Mouse (Mus musculus) layer of hippocampus, postnatal 25 days (tissue): ENCODE results near the gene 4930519P11Rik. TPM values are rescaled to one million over a fixed set of nuclear protein-coding genes. Genes with fewer than 3 reads are reported as not detected.

ENCODE experiments used
- DNase-seq, 2 experiments: peaks; one replicate each; pipeline ENCODE4 v3.0.0; 2022; ENCODE audit warnings: mixed read lengths in 2 of 2, low spot score in 1 of 2; ENCODE audit errors: extremely low spot score in 1 of 2
- total RNA-seq, 2 experiments: library from RNA; stranded (reverse); gene quantifications; 2 replicates each; pipeline ENCODE4 v1.2.3; 2021

4930519P11Rik gene
- total RNA-seq, 2 experiments from 2014 or later, result not detected

GRCm38 (mm10) chr2:154586405-154586804 is 26.8 kb downstream of the 4930519P11Rik start:
- peak in 1 of 2 experiments; percentile 54 for DNase-seq

DNA sequence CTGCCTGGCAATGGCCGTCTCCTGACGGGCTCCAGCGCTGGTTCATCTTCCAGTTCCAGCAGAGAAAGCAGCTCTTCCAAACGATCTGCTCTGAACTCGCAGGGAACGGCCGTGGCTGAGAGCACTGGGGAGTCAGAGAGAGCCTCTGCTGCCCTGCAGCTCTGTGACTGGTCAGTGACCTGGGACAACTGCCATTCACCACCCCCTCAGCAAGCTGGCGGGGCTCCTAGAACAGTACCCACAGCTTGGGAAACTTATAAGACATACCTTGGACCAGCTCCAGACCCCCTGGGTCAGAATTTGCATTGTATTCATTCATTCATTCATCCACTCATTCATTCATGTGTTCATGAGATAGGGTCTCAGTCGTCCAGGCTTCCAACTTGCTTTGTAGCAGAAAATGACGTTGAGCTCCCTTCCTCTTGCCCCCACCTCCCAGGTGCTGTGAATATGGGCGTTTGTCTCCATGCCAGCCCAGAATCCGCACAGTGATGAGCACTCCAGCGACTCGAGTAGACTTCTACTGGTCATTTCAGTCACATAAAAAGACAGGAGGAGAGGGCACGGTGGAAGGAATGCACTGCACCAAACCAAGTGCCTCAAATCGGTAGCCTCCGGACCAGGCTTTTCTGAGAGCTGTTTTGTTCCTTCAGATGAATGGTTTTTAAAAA is 28.2 kb downstream of the 4930519P11Rik start:
- no peak for DNase-seq

DNA sequence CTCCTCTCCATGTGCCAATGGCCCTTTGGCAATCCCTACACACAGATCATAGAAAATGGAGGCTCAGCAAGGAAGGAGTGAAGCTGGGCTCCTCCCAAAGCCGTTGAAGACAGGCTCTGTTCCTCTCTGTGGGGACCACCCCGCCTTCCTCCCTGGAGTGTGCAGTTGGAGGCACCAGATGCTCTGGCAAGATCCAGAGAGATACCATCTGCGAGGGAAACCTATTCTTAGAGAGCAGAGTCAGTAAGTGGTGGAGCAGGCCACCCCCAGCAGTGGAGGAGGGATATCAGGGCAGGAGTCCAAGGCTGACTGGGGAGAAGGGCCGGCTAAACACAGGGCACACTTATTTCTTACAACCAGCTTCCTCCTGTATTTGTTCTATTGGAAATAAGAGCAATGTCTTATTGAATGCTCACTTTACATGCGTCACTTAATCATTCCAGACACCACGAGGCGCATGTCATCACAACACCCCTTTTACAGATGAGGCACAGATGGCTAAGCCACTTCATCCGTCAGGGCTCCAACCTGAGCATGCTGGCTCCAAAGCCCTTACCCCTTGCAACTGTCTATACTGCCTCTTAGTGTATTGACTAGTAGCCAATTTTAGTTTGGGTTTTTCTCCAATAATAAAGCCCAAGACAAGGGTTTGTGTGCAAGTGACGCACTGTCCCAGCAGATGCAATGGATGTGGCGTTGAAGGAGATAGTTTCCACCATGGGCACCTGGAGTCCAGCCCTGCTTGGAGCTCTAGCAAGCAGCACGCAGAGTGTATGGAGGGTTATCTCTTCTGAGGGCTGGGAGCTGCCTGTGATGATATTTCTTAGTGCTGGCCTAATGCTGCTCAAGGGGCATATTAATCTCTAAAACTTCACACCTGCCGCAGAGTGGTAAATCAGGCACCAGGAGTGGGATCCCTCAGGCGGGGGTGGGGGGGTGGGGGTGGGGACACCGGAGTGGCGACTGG is 29.0 kb downstream of the 4930519P11Rik start:
- DNase-seq, result peak; percentile 66 to 78

DNA sequence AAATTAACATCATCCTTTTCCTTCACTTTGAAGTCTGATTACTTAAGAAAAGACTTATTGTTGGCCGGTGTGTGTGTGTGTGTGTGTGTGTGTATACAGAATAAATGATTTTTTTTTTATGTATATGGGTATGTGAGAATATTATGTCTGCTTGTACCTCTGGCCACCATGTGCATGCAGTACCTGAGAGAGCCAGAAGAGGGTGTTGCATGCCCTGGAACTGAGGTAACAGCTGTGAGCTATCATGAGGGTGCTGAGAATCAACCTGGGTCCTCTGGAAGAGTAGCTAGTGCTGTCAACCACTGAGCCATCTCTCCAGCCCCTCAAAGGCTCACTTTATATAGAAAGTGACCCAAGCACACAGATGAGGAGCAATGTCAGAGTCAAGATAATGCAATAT is 31.8 kb downstream of the 4930519P11Rik start:
- no peak for DNase-seq

GRCm38 (mm10) chr2:154580586-154580985 is 32.7 kb downstream of the 4930519P11Rik start:
- DNase-seq, result no peak

DNA sequence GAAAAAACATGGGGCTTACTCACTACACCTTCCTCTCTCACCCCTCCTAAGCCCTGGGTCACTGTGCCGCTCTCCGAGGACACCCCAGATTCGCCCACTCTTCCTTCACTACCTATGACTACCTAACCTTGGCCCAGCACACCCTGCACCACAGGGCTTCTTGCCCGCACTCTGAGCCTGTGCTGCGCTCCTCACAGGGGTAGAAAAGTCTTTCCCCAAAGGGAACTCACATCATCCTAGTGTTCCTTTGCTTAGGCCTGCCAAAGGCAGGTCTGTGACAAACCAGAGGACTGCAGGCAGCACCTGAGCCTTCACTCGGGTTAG is 35.5 kb downstream of the 4930519P11Rik start:
- no peak for DNase-seq

- DNase-seq, result no peak
Observed at GRCm38 (mm10) chr2:154576876-154577743, 36.1 kb downstream of the 4930519P11Rik start.

GRCm38 (mm10) chr2:154574271-154574670 is 39.0 kb downstream of the 4930519P11Rik start:
- DNase-seq, result no peak

DNA sequence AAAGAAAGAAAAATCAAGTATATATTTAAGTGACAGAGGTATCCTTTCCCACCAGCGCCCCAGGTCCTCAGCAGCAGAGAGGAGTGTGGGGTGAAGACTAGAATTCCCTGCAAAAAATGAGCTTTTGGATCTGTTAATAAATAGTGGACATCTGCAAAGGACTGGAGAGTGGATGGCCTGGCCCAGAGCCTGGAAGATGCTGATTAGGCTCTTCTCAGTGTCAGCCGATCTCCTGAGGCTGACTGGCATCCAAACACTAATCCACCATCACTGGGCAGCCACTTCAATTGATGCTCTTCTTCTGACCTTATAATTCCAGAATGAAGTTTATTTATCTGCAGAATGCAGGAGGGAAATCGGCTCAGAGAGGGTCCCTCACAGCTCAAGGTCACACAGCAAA is 40.2 kb downstream of the 4930519P11Rik start:
- no peak for DNase-seq

GRCm38 (mm10) chr2:154571976-154572375 is 41.3 kb downstream of the 4930519P11Rik start:
- no peak for DNase-seq

DNA sequence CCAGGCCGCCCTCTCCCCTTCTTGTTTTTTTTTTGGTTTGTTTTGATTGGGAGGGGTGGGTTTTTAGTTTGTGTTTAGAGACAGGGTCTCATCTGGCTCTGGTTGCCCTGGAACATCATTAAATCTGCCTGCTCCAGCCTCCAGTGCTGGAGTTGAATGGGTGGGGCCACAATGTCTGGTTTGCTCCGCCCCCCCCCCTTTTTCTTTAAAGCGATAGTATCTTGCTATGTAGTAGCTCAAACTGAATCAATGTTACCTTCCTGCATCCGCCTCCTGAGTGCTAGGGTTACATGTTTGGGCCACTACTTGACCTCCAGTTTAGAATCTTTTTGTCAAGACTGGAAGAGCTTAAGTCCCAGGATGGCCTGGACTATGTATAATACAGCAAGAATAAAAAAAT is 42.0 kb downstream of the 4930519P11Rik start:
- DNase-seq, result no peak

GRCm38 (mm10) chr2:154570666-154571065 is 42.6 kb downstream of the 4930519P11Rik start:
- no peak for DNase-seq

- peak; percentile 83 to 85 for DNase-seq
Observed at GRCm38 (mm10) chr2:154569836-154570286, 43.4 kb downstream of the 4930519P11Rik start, which contains the start of gene E2f1. E2f1 (minus strand) TSS chr2:154569892.

DNA sequence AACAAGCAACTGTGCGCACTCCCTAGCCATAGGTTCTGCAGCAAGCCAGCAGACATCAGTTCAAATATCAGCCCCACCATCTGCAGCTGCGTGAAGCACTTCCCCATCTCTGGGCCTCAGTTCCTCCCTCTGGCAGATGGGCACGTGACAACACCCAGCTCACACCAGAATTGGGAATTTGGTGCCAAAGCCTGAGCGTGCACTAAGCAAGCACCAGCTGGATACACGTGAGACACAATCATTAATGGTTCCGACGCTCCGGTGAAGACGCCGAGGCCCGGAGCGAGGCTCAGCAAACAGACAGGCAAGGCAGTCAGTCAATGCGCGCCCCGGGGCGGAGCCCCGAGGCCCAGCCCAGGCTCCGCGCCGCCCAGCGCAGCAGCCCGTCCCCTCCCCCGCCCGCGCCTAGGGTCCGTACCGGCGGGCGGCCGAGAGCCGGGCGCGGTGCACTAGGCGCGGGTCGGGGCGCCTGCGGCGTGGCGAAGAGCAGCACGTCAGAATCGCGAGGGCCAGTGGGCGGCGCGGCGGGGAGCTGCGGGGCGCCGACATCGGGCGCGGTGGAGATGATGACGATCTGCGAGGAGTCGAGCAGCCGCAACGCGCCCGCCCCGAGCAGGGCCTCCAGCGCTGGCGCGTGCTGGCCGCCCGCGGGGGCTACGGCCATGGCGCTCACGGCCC is 44.0 kb downstream of the 4930519P11Rik start:
- peak in 1 of 2 experiments; percentile 39 for DNase-seq

DNA sequence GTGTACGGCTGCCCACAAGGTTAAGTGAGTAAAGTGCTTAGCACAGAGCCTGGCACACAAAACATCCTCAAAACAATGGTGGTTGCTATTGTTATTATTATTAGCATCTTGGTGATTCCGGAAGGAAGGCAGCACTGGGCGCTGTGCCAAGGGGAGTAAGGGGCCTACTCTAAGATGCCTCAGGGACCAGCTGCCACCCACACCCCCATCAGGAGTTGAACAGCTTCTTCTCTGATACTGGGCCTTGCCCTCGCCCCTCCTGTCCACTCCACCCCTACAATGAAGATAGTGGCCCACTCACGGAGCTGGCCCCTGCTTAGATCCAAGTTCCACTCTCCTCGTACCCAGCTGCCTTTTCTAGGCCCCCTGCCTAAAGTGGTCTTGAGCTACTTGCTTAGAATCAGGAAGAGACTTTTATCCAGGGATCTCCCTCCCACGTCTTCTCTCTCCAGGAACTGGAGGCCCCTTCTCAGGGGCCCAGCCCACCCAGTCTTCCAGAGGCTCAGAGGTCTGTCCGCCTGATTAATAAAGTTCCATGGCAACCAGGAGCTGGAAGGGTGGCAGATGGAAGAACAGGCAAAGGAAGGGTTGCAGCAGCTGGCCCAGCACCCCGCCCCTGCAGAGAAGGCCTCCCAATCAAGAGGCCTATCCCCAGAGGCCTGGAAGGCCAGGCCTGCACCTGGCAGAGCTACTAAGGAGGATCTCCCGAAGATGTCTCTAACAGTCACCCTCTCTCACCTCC is 44.7 kb downstream of the 4930519P11Rik start:
- DNase-seq, result no peak

GRCm38 (mm10) chr2:154567766-154568165 is 45.5 kb downstream of the 4930519P11Rik start:
- no peak for DNase-seq

DNA sequence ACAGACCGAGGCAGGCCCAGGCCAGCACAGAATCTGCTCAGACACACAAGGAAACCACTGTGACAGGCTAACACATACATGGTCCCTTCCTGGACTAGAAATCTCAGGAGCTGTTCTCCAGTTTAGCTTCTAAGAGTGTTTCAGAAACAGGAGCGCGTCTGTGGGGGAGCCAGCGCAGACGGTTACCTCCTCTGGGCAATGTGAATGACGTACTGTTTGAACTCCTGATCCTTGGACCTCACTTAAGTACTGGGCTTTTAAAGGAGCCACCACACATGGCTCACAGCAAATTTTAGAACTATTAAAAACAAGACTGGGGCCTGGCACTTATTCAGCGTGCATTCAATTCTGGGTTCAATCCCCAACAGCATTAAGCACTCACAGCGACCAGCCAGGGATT is 46.6 kb downstream of the 4930519P11Rik start:
- no peak for DNase-seq

DNA sequence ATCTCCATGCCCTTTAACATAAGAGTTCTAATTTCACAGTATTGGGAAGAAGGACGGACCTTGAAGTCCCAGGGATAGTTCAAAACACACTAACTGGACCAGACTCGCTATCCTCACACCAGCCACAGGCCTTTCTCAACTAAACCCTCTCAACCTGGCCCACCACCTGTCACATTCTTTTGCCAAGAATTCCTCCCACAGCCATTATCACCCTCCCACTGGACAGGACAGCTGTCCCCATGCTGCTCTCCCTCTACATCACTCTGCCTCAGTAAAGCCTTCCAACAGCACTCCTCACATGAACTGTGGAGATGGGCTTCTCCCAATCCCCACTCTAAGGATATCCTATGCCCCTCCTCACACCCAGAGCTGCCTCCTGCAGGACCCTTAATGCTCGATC is 47.7 kb downstream of the 4930519P11Rik start:
- DNase-seq, result no peak

GRCm38 (mm10) chr2:154563612-154564170 is 49.5 kb downstream of the 4930519P11Rik start:
- no peak for DNase-seq
